Mouse (Mus musculus): ENCODE data around the gene Pxn.
A peak's percentile ranks its signal among the peaks of the same experiment; 100 is the strongest.

Gene Pxn

GRCm38 (mm10) chr5:115506454-115507201 lies at the start of gene Pxn:
Pxn (plus strand) TSS chr5:115506676.
- peak; percentile 85 to 90 for DNase-seq (ENCODE audit: low spot score in 2 of 2)

DNA sequence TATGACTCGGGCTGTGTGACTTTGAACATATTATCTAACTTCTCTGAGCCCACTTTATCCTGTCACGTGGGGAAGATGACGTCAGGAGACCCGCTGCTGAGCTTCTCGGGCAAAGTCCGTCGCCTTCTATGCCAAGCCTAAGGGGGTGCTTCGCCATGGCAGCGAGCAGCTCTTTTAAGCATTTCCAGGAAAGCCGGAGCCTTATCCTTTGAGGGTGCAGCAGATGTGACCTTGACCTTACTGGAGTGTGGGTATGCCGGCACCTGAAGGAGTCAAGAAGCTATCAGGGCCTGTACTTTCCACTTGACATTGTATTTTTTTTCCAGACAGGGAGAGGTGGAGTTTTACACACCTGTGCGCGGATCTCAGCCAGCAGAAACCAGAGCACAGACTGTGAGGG lies 47.6 kb upstream of the Pxn start:
- DNase-seq (ENCODE audit: low spot score in 2 of 2), result no peak

GRCm38 (mm10) chr5:115464408-115465115 lies 41.9 kb upstream of the Pxn start:
- no peak for DNase-seq (ENCODE audit: low spot score in 2 of 2)

DNA sequence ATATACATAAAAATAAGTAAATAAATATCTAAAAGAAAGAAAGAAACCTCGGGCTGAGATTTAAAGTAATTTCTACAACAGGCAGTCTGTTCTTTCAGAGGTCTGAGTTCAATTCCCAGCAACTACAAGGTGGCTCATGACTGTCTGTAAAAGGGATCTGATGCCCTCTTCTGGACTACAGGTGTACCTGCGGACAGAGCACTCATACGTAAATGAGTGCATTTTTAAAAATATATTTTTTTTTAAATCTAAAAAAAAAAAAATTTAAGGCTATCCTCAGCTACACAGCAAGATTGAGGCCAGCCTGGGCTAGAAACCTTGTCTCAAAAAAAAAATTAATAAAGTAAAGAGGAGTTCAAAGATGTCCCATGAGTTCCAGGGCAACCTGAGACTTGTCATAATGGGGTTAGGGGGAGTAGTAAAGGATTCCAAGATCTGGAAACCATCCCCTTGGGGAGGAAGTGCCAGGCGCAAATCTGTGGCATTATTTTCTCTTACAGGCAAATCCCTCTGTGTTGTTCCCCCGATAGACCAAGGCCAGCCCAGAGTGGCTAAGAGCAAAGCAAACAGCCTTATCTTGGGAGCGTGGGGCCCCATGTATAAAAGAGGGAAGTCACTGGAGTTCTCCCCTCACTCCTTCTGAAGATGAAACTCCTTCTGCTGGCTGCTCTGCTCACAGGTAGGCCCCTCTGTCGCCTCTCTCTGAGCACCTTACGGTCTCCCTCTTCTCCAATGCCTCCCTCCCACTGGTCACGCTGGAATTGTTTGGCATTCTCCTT lies 40.6 kb upstream of the Pxn start, which contains the start of gene Pla2g1b:
Gene Pla2g1b (plus strand): TSS at position 621 of the 779 bp plus-strand sequence.
- DNase-seq (ENCODE audit: low spot score in 2 of 2), result no peak

- no peak for DNase-seq (ENCODE audit: low spot score in 2 of 2)
These were observed 36.7 kb upstream of the Pxn start for GRCm38 (mm10) chr5:115469791-115470190.

DNA sequence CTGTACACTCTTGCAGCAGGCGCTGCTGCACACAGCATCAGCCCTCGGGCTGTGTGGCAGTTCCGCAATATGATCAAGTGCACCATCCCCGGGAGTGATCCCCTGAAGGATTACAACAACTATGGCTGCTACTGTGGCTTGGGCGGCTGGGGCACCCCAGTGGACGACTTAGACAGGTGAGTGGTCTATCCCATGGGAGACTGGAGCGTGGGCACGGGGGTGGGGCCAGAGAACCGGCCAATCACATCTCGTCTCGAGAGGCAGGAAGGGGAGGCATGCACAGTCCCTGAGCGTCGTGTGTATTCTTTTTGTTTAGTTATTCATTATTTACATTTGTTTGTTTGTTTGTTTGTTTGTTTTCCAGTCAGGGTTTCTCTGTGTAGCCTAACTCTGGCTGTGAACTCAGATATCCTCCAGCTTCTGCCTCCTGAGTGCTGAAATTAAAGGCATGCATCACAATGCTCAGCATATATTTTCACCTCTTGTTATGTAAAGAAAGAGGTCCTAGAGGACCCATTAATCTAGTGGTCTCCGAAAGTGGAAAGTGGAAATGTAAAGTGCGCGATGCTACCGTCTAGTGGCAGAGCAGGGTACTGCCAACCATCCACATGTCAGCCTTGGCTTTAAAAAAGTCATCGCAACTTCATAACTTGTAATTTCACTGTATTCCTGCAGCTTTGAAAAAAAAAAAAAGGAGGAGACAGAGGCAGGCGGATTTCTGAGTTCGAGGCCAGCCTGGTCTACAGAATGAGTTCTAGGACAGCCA lies 35.5 kb upstream of the Pxn start:
- no peak for DNase-seq (ENCODE audit: low spot score in 2 of 2)

DNA sequence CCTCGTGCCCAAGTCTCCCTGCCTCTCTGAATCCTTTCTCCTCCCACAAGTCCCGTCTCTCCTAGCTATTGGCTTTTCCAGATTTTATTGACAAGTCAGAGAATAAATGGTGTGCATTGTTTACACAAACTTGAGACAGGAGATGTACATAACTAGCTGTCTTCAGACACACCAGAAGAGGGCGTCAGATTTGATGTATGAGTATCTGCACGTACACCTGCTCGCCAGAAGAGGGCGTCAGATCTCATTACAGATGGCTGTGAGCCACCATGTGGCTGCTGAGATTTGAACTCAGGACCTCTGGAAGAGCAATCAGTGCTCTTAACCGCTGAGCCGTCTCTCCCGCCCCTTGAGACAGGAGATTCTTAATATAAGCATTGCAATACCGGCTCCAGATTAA lies 33.3 kb upstream of the Pxn start:
- no peak for DNase-seq (ENCODE audit: low spot score in 2 of 2)

DNA sequence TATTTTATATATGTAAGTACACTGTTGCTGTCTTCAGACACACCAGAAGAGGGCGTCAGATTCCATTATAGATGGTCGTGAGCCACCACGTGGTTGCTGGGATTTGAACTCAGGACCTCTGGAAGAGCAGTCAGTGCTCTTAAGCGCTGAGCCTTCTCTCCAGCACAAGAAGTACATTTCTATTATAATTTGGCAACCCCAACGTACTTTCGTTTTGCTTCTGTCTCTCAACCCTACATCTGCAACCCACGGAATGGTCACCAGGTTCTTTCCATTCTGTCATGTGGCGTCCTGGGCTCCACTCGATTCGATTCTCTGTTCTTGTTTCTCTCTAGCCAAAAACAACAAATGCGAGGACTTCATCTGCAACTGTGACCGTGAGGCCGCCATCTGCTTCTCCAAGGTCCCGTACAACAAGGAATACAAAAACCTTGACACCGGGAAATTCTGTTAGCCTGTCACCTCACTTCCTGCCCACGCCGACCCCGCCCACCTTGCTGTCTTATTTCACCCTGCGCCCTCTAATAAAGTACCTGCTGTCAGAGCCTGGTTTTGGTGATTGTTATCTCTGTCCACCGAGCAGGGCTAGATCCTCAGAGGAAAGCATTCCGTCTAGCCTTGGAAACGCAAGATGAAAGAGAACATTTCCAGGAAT lies 32.2 kb upstream of the Pxn start:
- no peak for DNase-seq (ENCODE audit: low spot score in 2 of 2)

DNA sequence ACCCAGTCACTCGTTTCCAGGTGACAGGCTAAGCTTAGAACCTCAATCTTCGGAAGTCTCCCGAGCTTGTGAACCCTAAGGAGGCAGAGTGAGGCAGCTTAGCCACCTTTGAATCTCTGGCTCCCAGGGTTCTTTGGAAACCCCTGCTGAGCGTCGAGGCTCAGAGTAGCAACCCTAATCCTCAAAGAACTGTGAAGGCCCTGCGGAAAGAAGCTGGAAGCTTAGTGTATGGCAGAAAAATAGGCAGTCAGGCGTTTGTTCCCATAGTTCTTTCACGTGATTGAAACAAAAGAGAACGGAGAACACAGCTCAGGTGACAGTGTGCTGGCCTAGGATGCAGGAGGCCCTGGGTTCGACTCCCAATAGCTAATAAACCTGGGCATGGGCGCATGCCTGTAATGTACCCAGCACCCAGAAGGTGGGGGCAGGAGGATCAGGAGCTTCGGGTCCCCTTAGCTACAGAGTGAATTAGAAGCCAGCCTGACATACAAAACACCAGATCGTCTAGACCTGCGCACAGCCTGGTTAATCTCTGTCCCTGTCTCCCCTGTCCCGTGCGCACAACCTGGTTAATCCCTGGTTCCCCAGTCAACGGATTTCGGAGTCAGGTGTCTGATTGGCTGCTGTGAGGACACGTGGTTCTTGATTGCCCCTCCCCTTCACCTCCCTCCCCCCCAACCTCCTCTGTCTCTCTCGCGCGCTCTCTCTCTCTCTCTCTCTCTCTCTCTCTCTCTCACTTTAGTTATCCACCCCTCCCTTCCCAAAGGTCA lies 31.0 kb upstream of the Pxn start:
- no peak for DNase-seq (ENCODE audit: low spot score in 2 of 2)

- DNase-seq (ENCODE audit: low spot score in 2 of 2), result no peak
These were observed 30.3 kb upstream of the Pxn start for GRCm38 (mm10) chr5:115476107-115476727.

DNA sequence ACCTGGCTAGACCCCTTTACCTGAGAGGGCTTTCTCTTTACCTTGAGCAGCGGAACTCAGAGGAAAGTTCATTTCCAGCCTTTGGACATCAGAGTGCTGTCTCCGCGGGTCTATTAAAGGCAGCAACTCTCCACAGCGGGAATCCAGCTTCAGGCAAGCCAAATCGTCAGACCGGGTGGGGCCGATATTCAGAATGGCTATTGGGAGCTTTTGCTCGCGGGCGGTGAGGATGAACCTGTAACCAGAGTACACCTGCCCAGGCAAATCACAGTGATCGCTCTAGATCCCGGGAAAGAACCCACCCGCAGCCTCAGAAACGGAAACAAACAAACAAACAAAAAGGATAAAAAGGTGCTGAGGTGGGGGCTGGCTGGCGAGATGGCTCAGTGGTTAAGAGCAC lies 26.9 kb upstream of the Pxn start:
- no peak for DNase-seq (ENCODE audit: low spot score in 2 of 2)

GRCm38 (mm10) chr5:115480101-115480500 lies 26.4 kb upstream of the Pxn start:
- no peak for DNase-seq (ENCODE audit: low spot score in 2 of 2)

- DNase-seq (ENCODE audit: low spot score in 2 of 2), result no peak
These were observed 23.8 kb upstream of the Pxn start for GRCm38 (mm10) chr5:115482390-115483265.

GRCm38 (mm10) chr5:115483385-115483784 lies 23.1 kb upstream of the Pxn start:
- DNase-seq (ENCODE audit: low spot score in 2 of 2), result no peak

DNA sequence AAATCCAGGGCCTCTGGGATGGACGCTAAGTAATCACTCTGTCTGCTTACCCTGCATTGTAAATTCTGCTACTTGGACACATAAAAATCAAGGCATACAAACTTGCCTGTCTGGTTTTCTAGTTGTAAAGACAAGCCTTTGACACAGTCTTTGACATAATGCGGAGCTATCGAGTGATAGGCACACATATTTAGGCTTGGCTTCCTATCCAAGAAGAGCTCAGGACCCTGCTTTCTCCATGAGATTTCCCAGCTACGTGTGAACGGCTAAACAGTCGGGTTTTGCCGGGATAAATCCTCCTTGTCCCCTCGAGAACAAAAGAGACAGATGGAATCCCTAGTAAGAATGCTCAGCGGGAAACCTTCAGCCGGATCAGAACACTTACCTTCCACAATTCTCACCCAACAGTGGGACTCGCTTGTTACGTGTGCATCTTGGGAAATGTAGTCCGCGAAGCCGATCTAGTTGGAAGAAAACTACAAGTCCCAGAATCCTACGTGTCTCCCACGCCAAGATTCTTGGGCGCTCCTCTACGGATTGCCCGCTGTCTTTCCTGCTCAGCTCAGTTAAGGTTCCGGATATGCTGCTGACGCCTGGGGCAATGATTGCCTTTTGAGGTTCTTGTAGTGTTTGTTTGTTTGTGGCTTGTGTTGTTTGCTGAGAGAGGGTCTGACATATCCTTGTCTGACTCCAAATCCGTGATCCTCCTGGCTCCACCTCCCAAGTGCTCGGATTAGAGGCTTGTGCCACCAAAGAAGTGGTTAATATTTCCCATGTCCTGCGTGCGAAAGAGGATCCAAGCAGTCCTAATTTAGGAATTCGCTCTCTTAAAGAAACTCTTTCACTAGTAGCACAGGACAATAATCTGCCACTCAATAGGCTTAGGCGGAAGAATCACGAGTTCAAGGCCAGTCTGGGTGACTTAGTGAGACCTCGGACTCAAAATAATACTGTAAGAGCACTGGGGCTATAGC lies 22.2 kb upstream of the Pxn start, which contains the start of gene Sirt4:
Gene Sirt4 (minus strand): TSS at position 779 of the 974 bp plus-strand sequence.
- DNase-seq (ENCODE audit: low spot score in 2 of 2), result peak; percentile 58 to 74

DNA sequence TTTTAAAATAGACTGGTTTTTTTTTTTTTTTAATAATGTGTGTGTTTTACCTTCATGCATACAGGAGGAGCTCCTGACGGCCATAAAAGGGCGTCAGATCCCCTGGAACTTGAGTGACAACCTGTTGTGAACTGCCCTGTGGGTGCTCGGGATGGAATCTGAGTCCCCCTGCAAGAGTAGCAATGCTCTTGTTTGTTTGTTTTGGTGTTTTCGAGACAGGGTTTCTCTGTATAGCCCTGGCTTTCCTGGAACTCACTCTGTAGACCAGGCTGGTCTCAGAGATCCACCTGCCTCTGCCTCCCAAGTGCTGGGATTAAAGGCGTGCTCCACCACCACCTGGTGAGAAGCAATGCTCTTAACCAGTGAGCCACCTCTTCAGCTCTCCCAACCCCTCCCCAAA lies 21.5 kb upstream of the Pxn start:
- no peak for DNase-seq (ENCODE audit: low spot score in 2 of 2)

GRCm38 (mm10) chr5:115485489-115486205 lies 20.8 kb upstream of the Pxn start:
- no peak for DNase-seq (ENCODE audit: low spot score in 2 of 2)

All from urinary bladder, adult 18-20 months (tissue).